ENCODE assay signal across 13 mouse cellular contexts in genomic region chr4:150405786-150406185, GRCm38 (mm10).
DNase-seq lines count a peak whose midpoint lies in the region; ATAC-seq and TF ChIP-seq lines count a peak whose summit lies in the region.
"Had no signal": no experiment of that assay in that cellular context is flagged by ENCODE, and none has a peak within 500 bp of the region (broad histone marks: within the 10 kb centered on the region; RNA-seq: fewer than 3 reads in every experiment).

No protein-coding gene starts in this region.

- H3K79me2 ChIP-seq in liver, adult 2 months (ENCODE audit: control insufficient read depth, insufficient read depth, low read length): peaks cover 32% of the 10 kb centered on the region; the same call in 1 of the 2 replicates

- H3K4me2 ChIP-seq in liver, embryonic 11.5 days: peak overlapping the region; percentile 55
- H3K4me2 ChIP-seq: limb, embryonic 15.5 days had no signal

- WGBS in heart, embryonic 10.5 days: 46% methylated on average over 5 of the region's 5 CpGs
- WGBS in liver, adult 2 months: 28% methylated on average over 5 of the region's 5 CpGs
- 37% methylated on average over 5 of the region's 5 CpGs for WGBS in liver, embryonic 11.5 days

- 0 out of 2 replicates have a peak overlapping the region, but pooled peaks have one; percentile 31 for H3K4me3 ChIP-seq in heart, embryonic 10.5 days
- H3K4me3 ChIP-seq in liver, adult 2 months (ENCODE audit: insufficient read depth, low read depth, low read length): no peak overlapping the region
- H3K4me3 ChIP-seq in liver, embryonic 11.5 days (ENCODE audit: low read depth, low read length): peak overlapping the region; percentile 16
- H3K4me3 ChIP-seq: limb, embryonic 15.5 days had no signal

- H3K4me1 ChIP-seq in heart, embryonic 10.5 days: peaks cover 74% of the 10 kb centered on the region
- H3K4me1 ChIP-seq in liver, adult 2 months (ENCODE audit: control insufficient read depth, insufficient read depth, low read length): peaks cover 49% of the 10 kb centered on the region
- peaks cover 61% of the 10 kb centered on the region for H3K4me1 ChIP-seq in liver, embryonic 11.5 days (replicated peaks; ENCODE audit: control insufficient read depth, insufficient read depth, low read length)

- TF ChIP-seq CTCF in liver, adult 2 months (IDR thresholded peaks at IDR 0.05; ENCODE audit: low read depth, low read length): no peak

- no peak for TF ChIP-seq POLR2A in liver, adult 2 months (IDR thresholded peaks at IDR 0.05; ENCODE audit: extremely low read depth, insufficient read depth, low read length)

- H3K9me3 ChIP-seq in heart, embryonic 10.5 days: no peaks in the 10 kb centered on the region
- no peaks in the 10 kb centered on the region for H3K9me3 ChIP-seq in liver, embryonic 11.5 days (ENCODE audit: control insufficient read depth, low read length)
- H3K9me3 ChIP-seq: G1E; limb, embryonic 15.5 days had no signal

- ATAC-seq in liver, embryonic 11.5 days (replicated peaks; ENCODE audit: low FRiP score): no peak; the same call in 1 of the 2 replicates

- 0 out of 2 replicates have a peak overlapping the region, but pooled peaks have one; percentile 62 for H3K27ac ChIP-seq in heart, embryonic 10.5 days
- no peak overlapping the region for H3K27ac ChIP-seq in liver, adult 2 months (replicated peaks; ENCODE audit: insufficient read depth, low read depth, low read length)
- 0 out of 2 replicates have a peak overlapping the region, but pooled peaks have one; percentile 60 for H3K27ac ChIP-seq in liver, embryonic 11.5 days (ENCODE audit: low read depth, low read length)
- H3K27ac ChIP-seq: limb, embryonic 15.5 days had no signal

- no peaks in the 10 kb centered on the region for H3K27me3 ChIP-seq in heart, embryonic 10.5 days (ENCODE audit: insufficient read depth, poor library complexity, severe bottlenecking)
- H3K27me3 ChIP-seq in liver, adult 2 months (ENCODE audit: control insufficient read depth, insufficient read depth, low read length): no peaks in the 10 kb centered on the region
- no peaks in the 10 kb centered on the region for H3K27me3 ChIP-seq in liver, embryonic 11.5 days (replicated peaks; ENCODE audit: control insufficient read depth, insufficient read depth, low read length)
- H3K27me3 ChIP-seq: limb, embryonic 15.5 days had no signal

- intact Hi-C loops in heart, postnatal 25 days (cut with DNase I): loop anchor here (2.0 kb wide), 1 partner anchor 33 kb away; no protein-coding TSS in a partner anchor

- DNase-seq in heart, embryonic 10.5 days (ENCODE audit: low spot score): no peak
- DNase-seq in heart, postnatal 25 days (ENCODE audit: low spot score): no peak
- peak; percentile 26 for DNase-seq in liver, adult 2 months (ENCODE audit: extremely low read depth, low read depth, low spot score)
- no peak for DNase-seq in liver
- DNase-seq in liver, embryonic 11.5 days (ENCODE audit: low spot score): no peak
- DNase-seq in thymus, postnatal 14 days: peak; percentile 54
- no peak for DNase-seq in adrenal gland, adult 8-10 months
- no peak for DNase-seq in yolk sac, embryonic 10.5 days (ENCODE audit: low spot score)
- DNase-seq: kidney, adult 18-20 months; lung, postnatal 36 days; right cerebral cortex, postnatal 4 days had no signal

- H3K9ac ChIP-seq in liver, adult 2 months (ENCODE audit: low read depth, low read length): no peak overlapping the region
- no peak overlapping the region for H3K9ac ChIP-seq in liver, embryonic 11.5 days (ENCODE audit: low read depth, low read length)
- H3K9ac ChIP-seq: limb, embryonic 15.5 days had no signal

- H3K36me3 ChIP-seq in heart, embryonic 10.5 days: peaks cover 25% of the 10 kb centered on the region
- no peaks in the 10 kb centered on the region for H3K36me3 ChIP-seq in liver, adult 2 months (ENCODE audit: control insufficient read depth, insufficient read depth, low read length)
- no peaks in the 10 kb centered on the region; the same call in 1 of the 2 replicates for H3K36me3 ChIP-seq in liver, embryonic 11.5 days (ENCODE audit: control insufficient read depth, insufficient read depth, low read length)

Comparison
In these comparisons a context has a peak if more than half of its experiments do, and no peak if none do; other contexts are left out.
1. DNase-seq: peak in liver, adult 2 months (single experiment) and thymus, postnatal 14 days (single experiment); none in heart, embryonic 10.5 days (single experiment), heart, postnatal 25 days (single experiment), liver (single experiment), liver, embryonic 11.5 days (single experiment), adrenal gland, adult 8-10 months (single experiment) and yolk sac, embryonic 10.5 days (single experiment).